Mouse (Mus musculus) kidney, postnatal 0 days (tissue): ENCODE data around the gene Ppp2r5b. TPM values are rescaled to one million over a fixed set of nuclear protein-coding genes. Genes with fewer than 3 reads are reported as not detected.

Source experiments
- ATAC-seq: fragments of 200-750 bp; cut with Nextera tagmentation; replicated peaks from 2 replicates; pipeline ENCODE4 v1.8.0; 2017; ENCODE audit warnings: low read depth, moderate number of reproducible peaks, moderate TSS enrichment, moderate library complexity; ENCODE audit not compliant: low FRiP score
- DNase-seq: peaks from one replicate; pipeline ENCODE4 v3.0.0-alpha.2; 2016; ENCODE audit warnings: low spot score
- H3K27ac ChIP-seq: fragments of 300-500 bp; sonication (generic); 2 replicates; pipeline ENCODE4 v1.5.1; 2014; ENCODE audit warnings: mild to moderate bottlenecking
- H3K27me3 ChIP-seq: fragments of 300-500 bp; sonication (generic); 2 replicates; pipeline ENCODE4 v1.6.1; 2014; ENCODE audit warnings: low read length, mixed read lengths; ENCODE audit not compliant: insufficient read depth
- H3K36me3 ChIP-seq: fragments of 300-500 bp; sonication (generic); 2 replicates; pipeline ENCODE4 v1.6.1; 2014; ENCODE audit warnings: low read length, mixed read lengths; ENCODE audit not compliant: insufficient read depth
- H3K4me1 ChIP-seq: fragments of 300-500 bp; sonication (generic); replicated peaks from 2 replicates; pipeline ENCODE4 v1.6.1; 2014; ENCODE audit warnings: antibody characterized with exemption, low read length, mixed read lengths; ENCODE audit not compliant: insufficient read depth
- H3K4me2 ChIP-seq: fragments of 300-500 bp; sonication (generic); 2 replicates; pipeline ENCODE4 v1.6.1; 2014; ENCODE audit warnings: mild to moderate bottlenecking, low read length, moderate library complexity, mixed read lengths
- H3K4me3 ChIP-seq: fragments of 300-500 bp; sonication (generic); replicated peaks from 2 replicates; pipeline ENCODE4 v1.5.1; 2014; ENCODE audit warnings: low read depth, low read length
- H3K9ac ChIP-seq: fragments of 300-500 bp; sonication (generic); 2 replicates; pipeline ENCODE4 v1.6.1; 2014; ENCODE audit warnings: low read depth, low read length
- H3K9me3 ChIP-seq: fragments of 300-500 bp; sonication (generic); replicated peaks from 2 replicates; pipeline ENCODE4 v1.6.1; 2016; ENCODE audit warnings: low read length, inconsistent platforms, mixed read lengths
- CTCF ChIP-seq: IDR thresholded peaks from 2 replicates; pipeline ENCODE4 v1.5.1; 2016; ENCODE audit warnings: antibody characterized with exemption, low read depth, mild to moderate bottlenecking, moderate library complexity
- WGBS: fragments of 180-500 bp; shearing (Covaris S2); extraction: QIAGEN DNeasy Blood & Tissue Kit; methylation state at CpG from one replicate; pipeline ENCODE4 v1.1.7; 2014; 5-methylcytosine and 5-hydroxymethylcytosine counted together
- polyA plus RNA-seq: library from polyadenylated mRNA; unstranded; fragments of >200 nt; fragmentation: Nextera tagmentation; extraction: Ambion mirVana; gene quantifications from 2 replicates; pipeline ENCODE4 v1.2.1, GENCODE M21; 2015

The Ppp2r5b gene
- polyA plus RNA-seq, 1 experiment from 2014 or later = 19.9 TPM

- 22% methylated on average over 9 of the region's 9 CpGs for WGBS
- Histone ChIP-seq H3K9me3 (no peaks in the 10 kb centered on the region), H3K27me3 (no peaks in the 10 kb centered on the region), H3K9ac (no peak overlapping the region), H3K4me1 (no peaks in the 10 kb centered on the region; the same call in 1 of the 2 replicates), H3K36me3 (peaks cover 12% of the 10 kb centered on the region; the same call in 1 of the 2 replicates), H3K4me3 (no peak overlapping the region), H3K27ac (no peak overlapping the region), H3K4me2 (peak overlapping the region; percentile 27)
- DNase-seq = peak; percentile 41
- no peak for TF ChIP-seq CTCF
- ATAC-seq = no peak
Observed at GRCm38 (mm10) chr19:6264200-6264599, 28.5 kb upstream of the Ppp2r5b start.

- Histone ChIP-seq H3K4me3 (no peak overlapping the region), H3K27me3 (no peaks in the 10 kb centered on the region), H3K9me3 (no peaks in the 10 kb centered on the region), H3K4me2 (peak overlapping the region; percentile 27; the same call in 1 of the 2 replicates), H3K27ac (peak overlapping the region; percentile 48), H3K36me3 (peaks cover 22% of the 10 kb centered on the region), H3K4me1 (no peaks in the 10 kb centered on the region; the same call in 1 of the 2 replicates), H3K9ac (no peak overlapping the region; the same call in 1 of the 2 replicates)
- TF ChIP-seq CTCF = no peak
- ATAC-seq (peak; percentile 50), DNase-seq (no peak)
- 66% methylated on average over 8 of the region's 8 CpGs for WGBS
Observed at GRCm38 (mm10) chr19:6262839-6263433, 27.3 kb upstream of the Ppp2r5b start.

GRCm38 (mm10) chr19:6262222-6262621 lies 26.6 kb upstream of the Ppp2r5b start:
- DNase-seq (peak; percentile 68), ATAC-seq (no peak)
- Histone ChIP-seq H3K27ac (peak overlapping the region; percentile 48; the same call in 1 of the 2 replicates), H3K36me3 (peaks cover 29% of the 10 kb centered on the region), H3K27me3 (no peaks in the 10 kb centered on the region), H3K9me3 (no peaks in the 10 kb centered on the region), H3K9ac (no peak overlapping the region), H3K4me1 (no peaks in the 10 kb centered on the region; the same call in 1 of the 2 replicates), H3K4me3 (no peak overlapping the region), H3K4me2 (no peak overlapping the region)
- WGBS = 61% methylated on average over 7 of the region's 7 CpGs
- peak; percentile 88 for TF ChIP-seq CTCF

- Histone ChIP-seq H3K9me3 (no peaks in the 10 kb centered on the region), H3K4me3 (no peak overlapping the region), H3K4me1 (no peaks in the 10 kb centered on the region; the same call in 1 of the 2 replicates), H3K27ac (no peak overlapping the region), H3K9ac (no peak overlapping the region), H3K4me2 (no peak overlapping the region), H3K36me3 (peaks cover 37% of the 10 kb centered on the region), H3K27me3 (no peaks in the 10 kb centered on the region)
- ATAC-seq (peak; percentile 9; the same call in 1 of the 2 replicates), DNase-seq (no peak)
- no peak for TF ChIP-seq CTCF
- WGBS = 89% methylated on average over 14 of the region's 14 CpGs
Observed at GRCm38 (mm10) chr19:6261379-6261778, 25.7 kb upstream of the Ppp2r5b start.

GRCm38 (mm10) chr19:6260946-6261345 lies 25.3 kb upstream of the Ppp2r5b start:
- Histone ChIP-seq H3K9me3 (no peaks in the 10 kb centered on the region), H3K36me3 (peaks cover 41% of the 10 kb centered on the region), H3K4me2 (no peak overlapping the region), H3K27ac (no peak overlapping the region), H3K4me1 (no peaks in the 10 kb centered on the region; the same call in 1 of the 2 replicates), H3K27me3 (no peaks in the 10 kb centered on the region), H3K9ac (no peak overlapping the region), H3K4me3 (no peak overlapping the region)
- TF ChIP-seq CTCF = peak; percentile 47; the same call in 1 of the 2 replicates
- 93% methylated on average over 4 of the region's 4 CpGs for WGBS
- DNase-seq = no peak
- no peak for ATAC-seq

GRCm38 (mm10) chr19:6260428-6260827 lies 24.8 kb upstream of the Ppp2r5b start:
- peaks cover 46% of the 10 kb centered on the region for H3K36me3 ChIP-seq
- WGBS = 71% methylated on average over 2 of the region's 2 CpGs
- ATAC-seq (no peak), DNase-seq (peak; percentile 54)
- H3K4me1 ChIP-seq = no peaks in the 10 kb centered on the region; the same call in 1 of the 2 replicates
- H3K4me2 ChIP-seq = no peak overlapping the region
- H3K4me3 ChIP-seq = no peak overlapping the region
- peak; percentile 55 for TF ChIP-seq CTCF
- H3K27ac ChIP-seq = no peak overlapping the region
- H3K9me3 ChIP-seq = no peaks in the 10 kb centered on the region
- H3K9ac ChIP-seq = no peak overlapping the region
- no peaks in the 10 kb centered on the region for H3K27me3 ChIP-seq
